Mouse (Mus musculus) stomach, postnatal 0 days (tissue): ENCODE results near the gene Dnah8.

Experiments used
- CTCF ChIP-seq: IDR thresholded peaks from 2 replicates; pipeline ENCODE4 v1.5.1; 2016; ENCODE audit warnings: antibody characterized with exemption, low read depth, mild to moderate bottlenecking, moderate library complexity
- EP300 ChIP-seq: optimal IDR thresholded peaks from 2 replicates; pipeline ENCODE3; 2016; ENCODE audit warnings: antibody characterized with exemption

GRCm38 (mm10) chr17:30590417-30591198, 33.5 kb upstream of the Dnah8 start:
- TF ChIP-seq CTCF (peak; percentile 80), EP300 (no peak)
